Mouse (Mus musculus) forebrain, embryonic 11.5 days (tissue): Measurements from ENCODE around the gene Gucy2g. TPM values are rescaled to one million over a fixed set of nuclear protein-coding genes. Genes with fewer than 3 reads are reported as not detected.

Experiments
- ATAC-seq: fragments of 200-750 bp; cut with Nextera tagmentation; replicated peaks from 2 replicates; pipeline ENCODE4 v1.8.0; 2017; ENCODE audit warnings: moderate TSS enrichment; ENCODE audit not compliant: low FRiP score
- DNase-seq: peaks from one replicate; pipeline ENCODE4 v3.0.0-alpha.2; 2017; ENCODE audit warnings: low spot score
- H3K27ac ChIP-seq: fragments of 300-500 bp; sonication (generic); 2 replicates; pipeline ENCODE4 v1.5.1; 2014; ENCODE audit warnings: low read depth, low read length
- H3K27me3 ChIP-seq: fragments of 300-500 bp; sonication (generic); 2 replicates; pipeline ENCODE4 v1.6.1; 2014; ENCODE audit warnings: mild to moderate bottlenecking, low read length, mixed read lengths; ENCODE audit not compliant: control insufficient read depth, insufficient read depth
- H3K36me3 ChIP-seq: fragments of 300-500 bp; sonication (generic); 2 replicates; pipeline ENCODE4 v1.6.1; 2014; ENCODE audit warnings: mild to moderate bottlenecking, low read length, moderate library complexity, mixed read lengths; ENCODE audit not compliant: control insufficient read depth, insufficient read depth
- H3K4me1 ChIP-seq: fragments of 300-500 bp; sonication (generic); replicated peaks from 2 replicates; pipeline ENCODE4 v1.6.1; 2014; ENCODE audit warnings: low read length, mixed read lengths; ENCODE audit not compliant: control insufficient read depth, insufficient read depth
- H3K4me2 ChIP-seq: fragments of 300-500 bp; sonication (generic); 2 replicates; pipeline ENCODE4 v1.6.1; 2014; ENCODE audit warnings: low read depth, mild to moderate bottlenecking, low read length, moderate library complexity, mixed read lengths; ENCODE audit not compliant: severe bottlenecking
- H3K4me3 ChIP-seq: fragments of 300-500 bp; sonication (generic); 2 replicates; pipeline ENCODE4 v1.5.1; 2014; ENCODE audit warnings: low read depth, low read length
- H3K9ac ChIP-seq: fragments of 300-500 bp; sonication (generic); 2 replicates; pipeline ENCODE4 v1.6.1; 2014; ENCODE audit warnings: low read length
- H3K9me3 ChIP-seq: fragments of 300-500 bp; sonication (generic); 2 replicates; pipeline ENCODE4 v1.6.1; 2016; ENCODE audit warnings: low read length, mixed read lengths; ENCODE audit not compliant: control insufficient read depth
- WGBS: fragments of 180-500 bp; shearing (Covaris S2); extraction: QIAGEN DNeasy Blood & Tissue Kit; methylation state at CpG from one replicate; pipeline ENCODE4 v1.1.7; 2014; 5-methylcytosine and 5-hydroxymethylcytosine counted together
- polyA plus RNA-seq: library from polyadenylated mRNA; unstranded; fragments of >200 nt; fragmentation: Nextera tagmentation; extraction: Ambion mirVana; gene quantifications from 2 replicates; pipeline ENCODE4 v1.2.1, GENCODE M21; 2014

The Gucy2g gene
- polyA plus RNA-seq, 1 experiment from 2014 or later = not detected

DNA sequence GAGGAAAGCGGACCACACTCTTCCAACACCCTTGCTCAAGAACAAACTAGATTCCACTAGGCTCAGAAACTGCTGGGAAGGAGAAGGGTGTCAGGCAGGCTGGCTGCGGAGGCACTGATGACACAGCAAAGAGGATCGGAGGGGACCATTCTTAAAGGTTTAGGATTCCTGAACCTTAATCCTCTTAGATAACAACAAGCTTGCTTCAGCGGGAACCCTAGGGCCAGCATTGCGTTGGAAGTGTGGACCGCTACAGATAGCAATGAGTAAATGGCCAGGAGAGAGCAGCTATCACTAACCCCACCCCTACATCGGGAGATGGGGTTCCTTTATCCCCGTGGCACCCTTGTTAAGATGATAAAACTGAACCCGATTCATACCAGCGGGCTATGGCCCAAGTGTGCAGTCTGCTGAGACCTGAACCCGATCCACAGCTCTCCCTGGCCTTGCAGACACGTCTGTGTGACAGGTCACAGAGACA lies 22.3 kb downstream of the Gucy2g start:
- peak overlapping the region; percentile 36 for H3K4me3 ChIP-seq
- H3K27ac ChIP-seq = no peak overlapping the region
- H3K4me2 ChIP-seq = peak overlapping the region; percentile 67
- H3K9me3 ChIP-seq = no peaks in the 10 kb centered on the region
- no peaks in the 10 kb centered on the region for H3K27me3 ChIP-seq
- ATAC-seq = no peak; the same call in 1 of the 2 replicates
- peaks cover 4% of the 10 kb centered on the region; the same call in 1 of the 2 replicates for H3K4me1 ChIP-seq
- WGBS = 10% methylated on average over 12 of the region's 12 CpGs
- no peak for DNase-seq
- H3K36me3 ChIP-seq = no peaks in the 10 kb centered on the region
- H3K9ac ChIP-seq = peak overlapping the region; percentile 40

- Histone ChIP-seq H3K27me3 (no peaks in the 10 kb centered on the region), H3K36me3 (no peaks in the 10 kb centered on the region), H3K4me3 (peak overlapping the region; percentile 36), H3K27ac (no peak overlapping the region), H3K9ac (peak overlapping the region; percentile 40), H3K4me2 (peak overlapping the region; percentile 67), H3K9me3 (no peaks in the 10 kb centered on the region), H3K4me1 (peaks cover 4% of the 10 kb centered on the region; the same call in 1 of the 2 replicates)
- WGBS = 3% methylated on average over 20 of the region's 20 CpGs
- peak; percentile 81 for ATAC-seq
- peak; percentile 93 for DNase-seq
These were observed 22.8 kb downstream of the Gucy2g start for GRCm38 (mm10) chr19:55218192-55218739.

GRCm38 (mm10) chr19:55217365-55217764 lies 23.7 kb downstream of the Gucy2g start:
- 84% methylated on average over 9 of the region's 9 CpGs for WGBS
- peaks cover 4% of the 10 kb centered on the region; the same call in 1 of the 2 replicates for H3K4me1 ChIP-seq
- H3K9me3 ChIP-seq = no peaks in the 10 kb centered on the region
- DNase-seq (no peak), ATAC-seq (no peak)
- H3K9ac ChIP-seq = no peak overlapping the region
- H3K27me3 ChIP-seq = no peaks in the 10 kb centered on the region
- no peak overlapping the region for H3K4me2 ChIP-seq
- H3K36me3 ChIP-seq = no peaks in the 10 kb centered on the region
- no peak overlapping the region for H3K4me3 ChIP-seq
- H3K27ac ChIP-seq = no peak overlapping the region

DNA sequence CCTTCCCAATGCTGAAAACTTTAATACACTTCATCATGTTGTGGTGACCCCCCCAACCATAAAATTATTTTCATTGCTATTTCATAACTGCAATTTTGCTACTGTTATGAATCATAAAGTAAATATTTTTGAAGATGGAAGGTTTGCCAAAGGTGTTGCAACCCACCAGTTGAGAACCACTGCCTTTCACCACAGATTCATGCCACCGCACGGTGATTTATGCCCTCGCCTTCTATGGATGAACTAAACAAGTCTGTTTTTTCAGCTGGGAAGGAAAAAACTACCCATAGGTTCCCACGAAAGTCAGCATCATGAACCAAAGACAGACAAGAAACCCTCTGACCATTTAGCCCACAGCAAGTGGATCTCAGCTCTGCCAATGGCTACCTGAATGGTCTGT lies 24.2 kb downstream of the Gucy2g start:
- Histone ChIP-seq H3K36me3 (no peaks in the 10 kb centered on the region), H3K9me3 (no peaks in the 10 kb centered on the region), H3K4me3 (no peak overlapping the region), H3K27ac (no peak overlapping the region), H3K9ac (no peak overlapping the region), H3K27me3 (no peaks in the 10 kb centered on the region), H3K4me1 (peaks cover 4% of the 10 kb centered on the region; the same call in 1 of the 2 replicates), H3K4me2 (no peak overlapping the region)
- WGBS = 89% methylated on average over 4 of the region's 4 CpGs
- ATAC-seq (no peak), DNase-seq (no peak)

DNA sequence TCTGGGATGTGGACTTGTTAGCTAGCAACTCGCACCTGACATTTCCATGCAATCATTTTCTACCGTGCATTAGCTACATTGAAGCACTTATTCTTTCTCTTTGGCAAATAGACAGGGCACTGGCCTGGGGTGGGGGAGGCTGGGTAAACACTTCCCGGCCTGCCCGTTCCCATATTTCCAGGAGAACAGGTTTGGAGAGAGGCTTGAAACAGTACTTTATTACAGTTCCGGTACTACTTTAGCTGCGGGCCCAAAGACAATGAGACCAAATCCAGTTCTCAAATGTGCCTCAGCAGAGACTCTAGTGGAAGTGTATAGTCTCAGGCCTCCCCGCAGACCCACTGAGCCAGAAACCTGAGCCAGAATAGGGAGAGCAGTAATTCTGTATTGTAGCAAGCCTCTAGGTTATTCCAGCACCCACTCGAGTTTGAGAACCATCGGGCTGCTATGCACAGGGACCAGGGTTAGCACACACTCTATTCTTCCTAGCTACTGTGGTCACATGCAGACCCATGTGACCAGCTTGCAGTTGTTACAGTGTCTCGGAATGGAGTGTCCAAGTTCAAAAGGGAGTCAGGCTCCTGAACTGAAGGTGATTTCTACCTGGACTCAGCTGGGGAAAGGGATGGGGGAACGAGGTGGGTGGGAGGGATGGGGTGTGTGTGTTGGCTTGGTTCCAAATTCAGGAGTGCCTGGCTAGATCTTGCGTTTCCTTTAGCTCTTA lies 27.3 kb downstream of the Gucy2g start:
- DNase-seq = no peak
- Histone ChIP-seq H3K4me2 (no peak overlapping the region), H3K4me1 (peaks cover under 1% of the 10 kb centered on the region; the same call in 1 of the 2 replicates), H3K9me3 (no peaks in the 10 kb centered on the region), H3K27me3 (no peaks in the 10 kb centered on the region), H3K9ac (no peak overlapping the region), H3K36me3 (no peaks in the 10 kb centered on the region), H3K27ac (no peak overlapping the region), H3K4me3 (no peak overlapping the region)
- ATAC-seq = no peak
- 86% methylated on average over 12 of the region's 12 CpGs for WGBS

- Histone ChIP-seq H3K27ac (no peak overlapping the region), H3K4me3 (no peak overlapping the region), H3K27me3 (no peaks in the 10 kb centered on the region), H3K4me2 (no peak overlapping the region), H3K9me3 (no peaks in the 10 kb centered on the region), H3K36me3 (no peaks in the 10 kb centered on the region), H3K4me1 (no peaks in the 10 kb centered on the region), H3K9ac (no peak overlapping the region)
- no peak for DNase-seq
- ATAC-seq = peak; percentile 39; the same call in 1 of the 2 replicates
- WGBS = 100% methylated on average over 1 of the region's 1 CpGs
These were observed 29.3 kb downstream of the Gucy2g start for GRCm38 (mm10) chr19:55211698-55212097.

DNA sequence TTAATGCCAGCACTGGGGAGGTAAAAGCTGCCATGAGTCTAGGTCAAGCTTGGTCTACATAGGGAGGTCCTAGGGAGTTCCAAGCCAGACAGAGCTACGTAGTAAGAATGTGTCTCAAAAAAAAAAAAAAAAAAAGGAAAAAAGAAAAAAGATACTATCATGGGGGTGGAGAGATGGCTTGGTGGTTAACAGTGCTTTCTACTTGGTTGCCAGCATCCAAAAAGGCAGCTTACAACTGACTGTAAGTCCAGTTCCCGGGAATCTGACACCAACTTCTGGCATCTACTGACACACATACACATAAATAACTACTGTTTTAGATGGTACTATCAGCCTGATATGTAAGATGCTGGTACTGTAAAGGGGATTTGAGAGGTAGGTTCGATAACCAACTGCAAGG lies 32.0 kb downstream of the Gucy2g start:
- Histone ChIP-seq H3K9ac (no peak overlapping the region), H3K4me3 (no peak overlapping the region), H3K4me1 (no peaks in the 10 kb centered on the region), H3K27ac (no peak overlapping the region), H3K9me3 (no peaks in the 10 kb centered on the region), H3K27me3 (no peaks in the 10 kb centered on the region), H3K36me3 (no peaks in the 10 kb centered on the region), H3K4me2 (no peak overlapping the region)
- ATAC-seq = no peak
- WGBS = 84% methylated on average over 3 of the region's 3 CpGs
- DNase-seq = no peak

DNA sequence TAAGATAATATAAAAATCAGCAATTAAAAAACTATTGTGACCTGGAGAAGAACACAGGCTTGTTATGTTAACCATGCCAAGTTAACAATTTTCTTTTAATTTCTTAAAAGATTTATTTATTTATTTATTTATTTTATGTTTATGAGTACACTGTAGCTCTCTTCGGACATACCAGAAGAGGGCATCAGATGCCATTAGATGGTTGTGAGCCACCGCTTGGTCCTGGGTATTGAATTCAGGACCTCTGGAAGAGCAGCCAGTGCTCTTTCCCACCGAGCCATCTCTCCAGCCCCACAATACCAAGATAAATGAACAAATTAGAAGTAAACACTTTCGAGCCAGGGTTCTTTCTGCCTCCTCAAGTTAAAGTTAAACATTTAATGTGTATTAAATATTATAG lies 32.4 kb downstream of the Gucy2g start:
- H3K4me2 ChIP-seq = no peak overlapping the region
- no peaks in the 10 kb centered on the region for H3K4me1 ChIP-seq
- H3K27ac ChIP-seq = no peak overlapping the region
- DNase-seq = no peak
- ATAC-seq = no peak
- H3K9ac ChIP-seq = no peak overlapping the region
- H3K27me3 ChIP-seq = no peaks in the 10 kb centered on the region
- WGBS = 85% methylated on average over 4 of the region's 4 CpGs
- no peak overlapping the region for H3K4me3 ChIP-seq
- H3K9me3 ChIP-seq = no peaks in the 10 kb centered on the region
- H3K36me3 ChIP-seq = no peaks in the 10 kb centered on the region
